Mouse (Mus musculus) intestine, embryonic 15.5 days (tissue): Measurements from ENCODE around the gene Nrarp. TPM values are rescaled to one million over a fixed set of nuclear protein-coding genes. Genes with fewer than 3 reads are reported as not detected.
A peak's percentile ranks its signal among the peaks of the same experiment; 100 is the strongest.

ENCODE experiments used
- ATAC-seq: fragments of 200-750 bp; cut with Nextera tagmentation; 2 replicates; pipeline ENCODE4 v1.8.0; 2017; ENCODE audit warnings: moderate TSS enrichment, moderate library complexity
- H3K27ac ChIP-seq: fragments of 300-500 bp; sonication (generic); 2 replicates; pipeline ENCODE4 v1.5.1; 2015; ENCODE audit warnings: mild to moderate bottlenecking, inconsistent platforms
- H3K27me3 ChIP-seq: fragments of 300-500 bp; sonication (generic); replicated peaks from 2 replicates; pipeline ENCODE4 v1.6.1; 2015; ENCODE audit warnings: inconsistent platforms
- H3K36me3 ChIP-seq: fragments of 300-500 bp; sonication (generic); 2 replicates; pipeline ENCODE4 v1.6.1; 2015; ENCODE audit warnings: inconsistent platforms
- H3K4me1 ChIP-seq: fragments of 300-500 bp; sonication (generic); replicated peaks from 2 replicates; pipeline ENCODE4 v1.6.1; 2015; ENCODE audit warnings: inconsistent platforms
- H3K4me2 ChIP-seq: fragments of 300-500 bp; sonication (generic); replicated peaks from 2 replicates; pipeline ENCODE4 v1.6.1; 2015; ENCODE audit warnings: mild to moderate bottlenecking, inconsistent platforms
- H3K4me3 ChIP-seq: fragments of 300-500 bp; sonication (generic); replicated peaks from 2 replicates; pipeline ENCODE4 v1.5.1; 2015; ENCODE audit warnings: inconsistent platforms
- H3K9ac ChIP-seq: fragments of 300-500 bp; sonication (generic); 2 replicates; pipeline ENCODE4 v1.6.1; 2015; ENCODE audit warnings: inconsistent platforms
- H3K9me3 ChIP-seq: fragments of 300-500 bp; sonication (generic); 2 replicates; pipeline ENCODE4 v1.6.1; 2016; ENCODE audit warnings: inconsistent platforms
- WGBS: fragments of 180-500 bp; shearing (Covaris S2); methylation state at CpG from one replicate; pipeline ENCODE4 v1.1.7; 2015; 5-methylcytosine and 5-hydroxymethylcytosine counted together
- polyA plus RNA-seq: library from polyadenylated mRNA; unstranded; fragments of >200 nt; fragmentation: Nextera tagmentation; extraction: Ambion mirVana; gene quantifications from 2 replicates; pipeline ENCODE4 v1.2.1, GENCODE M21; 2015

Gene Nrarp
- polyA plus RNA-seq, 1 experiment from 2014 or later, result 19.3 TPM

DNA sequence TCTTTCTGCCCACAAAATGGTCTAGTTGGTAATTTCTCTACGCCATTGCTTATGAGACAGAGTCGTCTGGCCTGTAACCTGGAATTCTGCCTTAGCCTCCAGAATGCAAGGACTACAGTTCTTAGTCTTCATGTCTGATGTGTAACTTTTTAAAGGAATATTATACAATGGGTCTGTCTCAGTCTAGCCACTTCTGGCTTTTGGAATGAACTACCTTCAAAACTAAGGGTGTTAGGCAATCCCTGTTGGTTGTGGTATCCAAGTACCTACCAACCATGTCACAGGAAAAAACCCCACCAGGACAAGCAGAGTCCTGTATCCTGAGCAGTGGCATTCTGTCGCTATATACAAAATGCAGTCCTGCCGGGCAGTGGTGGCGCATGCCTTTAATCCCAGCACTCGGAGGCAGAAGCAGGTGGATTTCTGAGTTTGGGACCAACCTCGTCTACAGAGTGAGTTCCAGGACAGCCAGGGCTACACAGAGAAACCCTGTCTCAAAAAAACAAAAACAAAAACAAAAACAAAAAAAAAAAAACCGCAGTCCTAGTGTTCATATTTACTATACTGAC is 45.3 kb downstream of the Nrarp start:
- H3K4me1 ChIP-seq, result peaks cover 17% of the 10 kb centered on the region
- no peaks in the 10 kb centered on the region for H3K36me3 ChIP-seq
- H3K9ac ChIP-seq, result peak overlapping the region; percentile 58; the same call in 1 of the 2 replicates
- WGBS, result 76% methylated on average over 8 of the region's 8 CpGs
- peak overlapping the region; percentile 98 for H3K27ac ChIP-seq
- H3K4me3 ChIP-seq, result peak overlapping the region; percentile 96; the same call in 1 of the 2 replicates
- 0 out of 2 replicates have a peak, but pooled peaks cover 3% of the 10 kb centered on the region for H3K27me3 ChIP-seq
- peak overlapping the region; percentile 52 for H3K4me2 ChIP-seq
- ATAC-seq, result no peak
- no peaks in the 10 kb centered on the region for H3K9me3 ChIP-seq

- peaks cover 16% of the 10 kb centered on the region for H3K4me1 ChIP-seq
- H3K9ac ChIP-seq, result no peak overlapping the region
- no peak overlapping the region for H3K4me3 ChIP-seq
- H3K27ac ChIP-seq, result no peak overlapping the region
- no peaks in the 10 kb centered on the region for H3K9me3 ChIP-seq
- 78% methylated on average over 5 of the region's 5 CpGs for WGBS
- ATAC-seq, result no peak
- no peak overlapping the region for H3K4me2 ChIP-seq
- H3K36me3 ChIP-seq, result no peaks in the 10 kb centered on the region
- 0 out of 2 replicates have a peak, but pooled peaks cover 6% of the 10 kb centered on the region for H3K27me3 ChIP-seq
Observed at GRCm38 (mm10) chr2:25226864-25227263, 46.3 kb downstream of the Nrarp start.

DNA sequence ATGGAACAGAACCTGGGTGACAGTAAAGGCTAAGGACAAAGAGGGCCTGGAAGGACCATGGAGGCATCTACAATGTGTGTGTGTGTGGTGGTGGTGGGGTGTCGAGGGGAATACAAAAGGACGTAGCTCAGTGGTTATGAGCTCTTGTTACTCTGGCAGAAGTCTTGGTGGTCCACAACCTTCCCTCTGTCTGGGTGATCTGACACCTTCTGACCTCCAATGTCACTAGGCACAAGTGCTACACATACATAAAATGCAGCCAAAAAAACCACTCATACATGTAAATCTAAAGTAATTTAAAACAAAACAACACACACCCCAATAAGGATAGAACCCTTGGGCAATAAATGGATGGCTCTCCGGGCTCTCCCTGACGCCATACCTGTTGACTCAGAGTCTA is 46.8 kb downstream of the Nrarp start:
- H3K27me3 ChIP-seq, result 0 out of 2 replicates have a peak, but pooled peaks cover 6% of the 10 kb centered on the region
- no peaks in the 10 kb centered on the region for H3K36me3 ChIP-seq
- no peaks in the 10 kb centered on the region for H3K9me3 ChIP-seq
- no peak overlapping the region for H3K4me3 ChIP-seq
- no peak overlapping the region for H3K27ac ChIP-seq
- 88% methylated on average over 4 of the region's 4 CpGs for WGBS
- no peak for ATAC-seq
- no peak overlapping the region for H3K9ac ChIP-seq
- peaks cover 15% of the 10 kb centered on the region for H3K4me1 ChIP-seq
- H3K4me2 ChIP-seq, result no peak overlapping the region

- H3K27ac ChIP-seq, result peak overlapping the region; percentile 46
- no peaks in the 10 kb centered on the region for H3K36me3 ChIP-seq
- H3K4me1 ChIP-seq, result peaks cover 13% of the 10 kb centered on the region
- ATAC-seq, result peak; percentile 42
- H3K4me3 ChIP-seq, result peak overlapping the region; percentile 7; the same call in 1 of the 2 replicates
- H3K9ac ChIP-seq, result no peak overlapping the region
- 2% methylated on average over 7 of the region's 7 CpGs for WGBS
- peak overlapping the region; percentile 50 for H3K4me2 ChIP-seq
- H3K27me3 ChIP-seq, result 0 out of 2 replicates have a peak, but pooled peaks cover 6% of the 10 kb centered on the region
- H3K9me3 ChIP-seq, result no peaks in the 10 kb centered on the region
Observed at GRCm38 (mm10) chr2:25228431-25228889, 47.9 kb downstream of the Nrarp start.

- WGBS, result 64% methylated on average over 6 of the region's 6 CpGs
- Histone ChIP-seq H3K36me3 (no peaks in the 10 kb centered on the region), H3K4me3 (peak overlapping the region; percentile 7; the same call in 1 of the 2 replicates), H3K27ac (peak overlapping the region; percentile 46), H3K9me3 (no peaks in the 10 kb centered on the region), H3K9ac (peak overlapping the region; percentile 21; the same call in 1 of the 2 replicates), H3K4me1 (peaks cover 11% of the 10 kb centered on the region), H3K27me3 (0 out of 2 replicates have a peak, but pooled peaks cover 6% of the 10 kb centered on the region), H3K4me2 (peak overlapping the region; percentile 50)
- no peak for ATAC-seq
Observed at GRCm38 (mm10) chr2:25228995-25229530, 48.5 kb downstream of the Nrarp start.

DNA sequence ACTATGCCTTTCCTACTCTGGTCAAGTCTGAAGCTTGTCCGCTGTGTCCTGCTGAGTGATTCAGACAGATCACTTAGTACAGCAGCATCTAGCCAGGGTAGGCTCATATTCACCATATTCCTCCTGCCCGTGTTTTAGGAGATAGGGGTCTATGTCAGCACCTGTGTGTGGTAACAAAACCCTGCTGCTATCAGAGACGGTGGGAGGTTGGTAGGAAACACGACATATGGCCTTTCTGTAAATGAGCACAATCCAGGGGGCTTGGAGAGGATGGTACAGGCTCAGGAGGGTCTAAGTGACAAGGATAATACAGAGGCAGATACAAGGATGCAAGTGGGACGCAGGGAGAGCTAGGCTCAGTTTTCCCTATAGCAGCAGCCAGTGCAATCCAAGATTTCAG is 49.0 kb downstream of the Nrarp start:
- Histone ChIP-seq H3K36me3 (no peaks in the 10 kb centered on the region), H3K9ac (no peak overlapping the region), H3K4me3 (no peak overlapping the region), H3K27ac (no peak overlapping the region), H3K4me1 (peaks cover 11% of the 10 kb centered on the region), H3K4me2 (no peak overlapping the region), H3K9me3 (no peaks in the 10 kb centered on the region), H3K27me3 (0 out of 2 replicates have a peak, but pooled peaks cover 6% of the 10 kb centered on the region)
- no peak for ATAC-seq
- WGBS, result 83% methylated on average over 5 of the region's 5 CpGs

DNA sequence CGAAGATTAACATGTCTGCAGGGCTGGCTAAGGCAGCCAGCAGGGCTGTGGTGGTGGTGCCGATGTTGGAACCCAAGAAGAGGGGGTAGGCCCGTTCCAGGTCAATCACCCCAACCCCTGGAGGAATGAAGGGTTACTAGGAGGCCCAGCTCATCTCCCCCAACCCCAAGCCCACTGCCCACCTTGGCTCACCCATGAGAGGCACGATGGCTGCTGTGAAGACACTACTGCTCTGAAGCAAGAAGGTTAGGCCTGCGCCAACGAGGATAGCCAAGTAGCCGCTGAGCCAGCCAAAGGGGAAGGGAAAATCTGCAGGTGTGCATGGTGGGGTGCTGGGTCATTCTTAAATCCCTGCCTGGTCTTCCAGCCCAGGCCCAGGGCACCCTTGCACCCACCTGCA is 50.0 kb downstream of the Nrarp start:
- Histone ChIP-seq H3K4me2 (no peak overlapping the region), H3K36me3 (no peaks in the 10 kb centered on the region)

GRCm38 (mm10) chr2:25231038-25231437 is 50.5 kb downstream of the Nrarp start:
- no peak overlapping the region for H3K4me3 ChIP-seq
- H3K9me3 ChIP-seq, result no peaks in the 10 kb centered on the region
- 61% methylated on average over 12 of the region's 12 CpGs for WGBS
- no peak overlapping the region for H3K9ac ChIP-seq
- ATAC-seq, result no peak
- 0 out of 2 replicates have a peak, but pooled peaks cover 6% of the 10 kb centered on the region for H3K27me3 ChIP-seq
- H3K27ac ChIP-seq, result no peak overlapping the region
- H3K4me1 ChIP-seq, result peaks cover 6% of the 10 kb centered on the region
- no peaks in the 10 kb centered on the region for H3K36me3 ChIP-seq
- H3K4me2 ChIP-seq, result no peak overlapping the region

More for the DNA sequence above, 50.0 kb downstream of the Nrarp start:
- H3K27ac ChIP-seq, result no peak overlapping the region
- no peak overlapping the region for H3K4me3 ChIP-seq
- no peak overlapping the region for H3K9ac ChIP-seq
- WGBS, result 88% methylated on average over 7 of the region's 7 CpGs
- 0 out of 2 replicates have a peak, but pooled peaks cover 6% of the 10 kb centered on the region for H3K27me3 ChIP-seq
- no peak for ATAC-seq
- no peaks in the 10 kb centered on the region for H3K9me3 ChIP-seq
- H3K4me1 ChIP-seq, result peaks cover 11% of the 10 kb centered on the region

Other genes with a start within 250 kb of the Nrarp start
- 79.2 and 90.8 TPM in 2 replicates for gene Arrdc1, start 245.5 kb upstream of the Nrarp start, polyA plus RNA-seq
- gene Zmynd19, start 231.0 kb upstream of the Nrarp start, polyA plus RNA-seq, result 13.8 and 16.5 TPM in 2 replicates
- gene Dph7, start 218.4 kb upstream of the Nrarp start, polyA plus RNA-seq, result 21.8 and 24.0 TPM in 2 replicates
- 136 and 141 TPM in 2 replicates for gene Mrpl41, start 205.7 kb upstream of the Nrarp start, polyA plus RNA-seq
- 7.7 and 8.5 TPM in 2 replicates for gene Pnpla7, start 204.7 kb upstream of the Nrarp start, polyA plus RNA-seq
- gene Nsmf, start 126.4 kb upstream of the Nrarp start, polyA plus RNA-seq, result 48.8 and 50.6 TPM in 2 replicates
- gene Entpd8, start 100.5 kb upstream of the Nrarp start, polyA plus RNA-seq, result 8.9 and 11.7 TPM in 2 replicates
- 5.6 and 10.0 TPM in 2 replicates for gene Noxa1, start 85.6 kb upstream of the Nrarp start, polyA plus RNA-seq
- gene Tor4a, start 16.1 kb downstream of the Nrarp start, polyA plus RNA-seq, result 16.4 and 18.5 TPM in 2 replicates
- 94.8 and 106 TPM in 2 replicates for gene Nelfb, start 30.7 kb downstream of the Nrarp start, polyA plus RNA-seq
- gene Stpg3, start 33.9 kb downstream of the Nrarp start, polyA plus RNA-seq, result not detected in 2 replicates
- gene Fam166a, start 38.0 kb downstream of the Nrarp start, polyA plus RNA-seq, result not detected in 2 replicates
- 600 and 657 TPM in 2 replicates for gene Tubb4b, start 43.9 kb downstream of the Nrarp start, polyA plus RNA-seq
- gene Slc34a3, start 53.6 kb downstream of the Nrarp start, polyA plus RNA-seq, result 5.0 and 5.6 TPM in 2 replicates
- gene Rnf224, start 56.0 kb downstream of the Nrarp start, polyA plus RNA-seq, result 0.14 and 0.29 TPM in 2 replicates
- 19.0 and 24.8 TPM in 2 replicates for gene Rnf208, start 61.5 kb downstream of the Nrarp start, polyA plus RNA-seq
- 1.4 and 2.3 TPM in 2 replicates for gene Cysrt1, start 61.7 kb downstream of the Nrarp start, polyA plus RNA-seq
- gene AL732309.1, start 66.1 kb downstream of the Nrarp start, polyA plus RNA-seq, result 4.3 and 5.5 TPM in 2 replicates
- 22.8 and 23.2 TPM in 2 replicates for gene Tmem203, start 74.7 kb downstream of the Nrarp start, polyA plus RNA-seq
- 20.7 and 23.6 TPM in 2 replicates for gene Tprn, start 81.9 kb downstream of the Nrarp start, polyA plus RNA-seq
- gene Ssna1, start 91.7 kb downstream of the Nrarp start, polyA plus RNA-seq, result 200 and 212 TPM in 2 replicates
- 95.8 and 103 TPM in 2 replicates for gene Anapc2, start 91.7 kb downstream of the Nrarp start, polyA plus RNA-seq
- not detected in 2 replicates for gene Tmem210, start 107.4 kb downstream of the Nrarp start, polyA plus RNA-seq
- gene Lrrc26, start 109.2 kb downstream of the Nrarp start, polyA plus RNA-seq, result 0.43 and 1.8 TPM in 2 replicates
- gene Grin1, start 138.4 kb downstream of the Nrarp start, polyA plus RNA-seq, result 1.4 TPM in 2 replicates
- gene Man1b1, start 151.6 kb downstream of the Nrarp start, polyA plus RNA-seq, result 40.2 and 40.8 TPM in 2 replicates
- gene Dpp7, start 175.6 kb downstream of the Nrarp start, polyA plus RNA-seq, result 46.0 and 48.6 TPM in 2 replicates
- gene Uap1l1, start 184.9 kb downstream of the Nrarp start, polyA plus RNA-seq, result 105 and 122 TPM in 2 replicates
- 46.8 and 48.8 TPM in 2 replicates for gene Sapcd2, start 191.6 kb downstream of the Nrarp start, polyA plus RNA-seq
- 12.1 and 15.6 TPM in 2 replicates for gene Entpd2, start 215.1 kb downstream of the Nrarp start, polyA plus RNA-seq
- gene Npdc1, start 218.6 kb downstream of the Nrarp start, polyA plus RNA-seq, result 40.9 and 48.2 TPM in 2 replicates
- gene Fut7, start 242.5 kb downstream of the Nrarp start, polyA plus RNA-seq, result 0.18 TPM in 1 of 2 replicates, not detected in the other
- gene Abca2, start 247.9 kb downstream of the Nrarp start, polyA plus RNA-seq, result 2.8 and 3.7 TPM in 2 replicates